Mouse (Mus musculus) intestine, postnatal 0 days (tissue): ENCODE data around the gene Osbp2. TPM values are rescaled to one million over a fixed set of nuclear protein-coding genes. Genes with fewer than 3 reads are reported as not detected.

Source experiments
- ATAC-seq: fragments of 200-750 bp; cut with Nextera tagmentation; 2 replicates; pipeline ENCODE4 v1.8.0; 2017; ENCODE audit warnings: mild to moderate bottlenecking, moderate TSS enrichment, moderate library complexity
- H3K27ac ChIP-seq: fragments of 300-500 bp; sonication (generic); 2 replicates; pipeline ENCODE4 v1.5.1; 2014; ENCODE audit warnings: mild to moderate bottlenecking, low read depth, low read length, moderate library complexity
- H3K27me3 ChIP-seq: fragments of 300-500 bp; sonication (generic); replicated peaks from 2 replicates; pipeline ENCODE4 v1.6.1; 2014; ENCODE audit warnings: low read length, mixed read lengths; ENCODE audit not compliant: control insufficient read depth, insufficient read depth
- H3K36me3 ChIP-seq: fragments of 300-500 bp; sonication (generic); 2 replicates; pipeline ENCODE4 v1.6.1; 2014; ENCODE audit warnings: mild to moderate bottlenecking, moderate library complexity; ENCODE audit not compliant: control insufficient read depth, insufficient read depth
- H3K4me1 ChIP-seq: fragments of 300-500 bp; sonication (generic); replicated peaks from 2 replicates; pipeline ENCODE4 v1.6.1; 2014; ENCODE audit warnings: antibody characterized with exemption, low read length, mixed read lengths; ENCODE audit not compliant: control insufficient read depth, insufficient read depth
- H3K4me2 ChIP-seq: fragments of 300-500 bp; sonication (generic); replicated peaks from 2 replicates; pipeline ENCODE4 v1.6.1; 2014; ENCODE audit warnings: low read depth, mild to moderate bottlenecking, moderate library complexity
- H3K4me3 ChIP-seq: fragments of 300-500 bp; sonication (generic); 2 replicates; pipeline ENCODE4 v1.5.1; 2014; ENCODE audit warnings: low read depth, low read length
- H3K9ac ChIP-seq: fragments of 300-500 bp; sonication (generic); 2 replicates; pipeline ENCODE4 v1.6.1; 2014; ENCODE audit warnings: mild to moderate bottlenecking, low read depth, low read length
- H3K9me3 ChIP-seq: fragments of 300-500 bp; sonication (generic); 2 replicates; pipeline ENCODE4 v1.6.1; 2016; ENCODE audit warnings: mixed run types; ENCODE audit not compliant: control insufficient read depth
- CTCF ChIP-seq: sonication (generic); IDR thresholded peaks from 2 replicates; pipeline ENCODE4 v1.5.1; 2016; ENCODE audit warnings: low read depth, mild to moderate bottlenecking, control low read depth, antibody characterized with exemption, moderate library complexity
- WGBS: fragments of 180-500 bp; shearing (Covaris S2); extraction: QIAGEN DNeasy Blood & Tissue Kit; methylation state at CpG from one replicate; pipeline ENCODE4 v1.1.7; 2014; 5-methylcytosine and 5-hydroxymethylcytosine counted together
- polyA plus RNA-seq: library from polyadenylated mRNA; unstranded; fragments of >200 nt; fragmentation: Nextera tagmentation; extraction: Ambion mirVana; gene quantifications from 2 replicates; pipeline ENCODE4 v1.2.1, GENCODE M21; 2015

Gene Osbp2
- polyA plus RNA-seq, 1 experiment from 2014 or later: 1.9 TPM

DNA sequence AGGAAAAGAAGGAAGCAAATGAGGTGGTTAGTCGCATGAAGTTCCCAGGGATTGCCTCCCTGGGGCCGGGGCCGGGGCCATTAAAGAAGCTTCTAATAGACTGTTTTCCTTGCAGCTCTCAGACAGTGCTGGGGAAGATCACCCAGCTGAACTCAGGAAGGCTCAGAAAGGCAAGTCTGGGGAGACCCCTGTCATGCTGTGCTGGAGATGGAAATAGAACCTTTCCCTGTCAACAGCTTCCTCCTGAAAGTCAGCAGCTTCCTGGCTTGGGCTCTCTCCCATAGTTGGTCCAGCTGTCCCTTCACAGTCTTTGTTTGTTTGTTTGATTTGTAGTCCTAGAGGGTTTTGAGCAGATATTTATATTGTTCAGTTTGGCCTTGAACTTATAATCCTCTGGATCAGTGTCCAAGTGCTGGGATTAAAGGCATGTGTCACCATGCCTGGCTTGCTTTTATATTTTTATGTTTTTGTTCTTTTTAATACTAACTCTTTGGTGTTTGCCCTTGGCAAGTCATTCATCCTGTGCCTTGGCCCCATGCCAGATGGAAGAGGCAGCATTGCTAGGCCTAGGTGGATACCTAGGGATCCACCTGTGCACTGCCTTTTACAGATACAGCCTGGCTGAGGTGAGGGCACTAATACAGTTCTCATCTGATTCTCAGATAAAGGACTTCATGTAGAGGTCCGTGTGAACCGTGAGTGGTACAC is 178.8 kb downstream of the Osbp2 start:
- no peak for TF ChIP-seq CTCF
- H3K4me3 ChIP-seq: no peak overlapping the region
- H3K36me3 ChIP-seq: peaks cover 71% of the 10 kb centered on the region
- no peak overlapping the region for H3K27ac ChIP-seq
- no peak overlapping the region for H3K9ac ChIP-seq
- no peak for ATAC-seq
- WGBS: 85% methylated on average over 5 of the region's 5 CpGs
- H3K4me1 ChIP-seq: no peaks in the 10 kb centered on the region
- H3K9me3 ChIP-seq: no peaks in the 10 kb centered on the region
- no peaks in the 10 kb centered on the region for H3K27me3 ChIP-seq
- H3K4me2 ChIP-seq: no peak overlapping the region

DNA sequence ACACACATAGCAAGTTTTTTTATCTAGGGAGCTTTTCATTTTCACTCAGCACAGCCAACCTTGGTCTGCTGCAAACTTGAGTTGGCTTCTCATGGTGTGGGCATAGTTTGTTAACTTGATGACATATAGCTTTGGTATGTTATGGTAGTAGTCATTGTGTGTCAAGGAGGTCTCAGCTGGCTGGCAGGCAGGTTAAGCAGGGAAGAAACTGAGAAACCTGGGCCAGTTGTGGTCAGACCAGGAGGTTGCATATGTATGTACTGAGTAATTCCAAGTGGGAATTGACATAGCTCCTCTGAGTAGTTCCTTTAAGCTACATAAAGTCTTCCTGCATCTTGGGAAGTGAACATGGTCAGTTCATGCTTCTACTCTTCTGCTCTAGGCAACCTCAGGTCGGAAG is 179.5 kb downstream of the Osbp2 start:
- Histone ChIP-seq H3K9ac (no peak overlapping the region), H3K27me3 (no peaks in the 10 kb centered on the region), H3K36me3 (peaks cover 69% of the 10 kb centered on the region), H3K4me3 (no peak overlapping the region), H3K4me1 (no peaks in the 10 kb centered on the region), H3K9me3 (no peaks in the 10 kb centered on the region), H3K4me2 (no peak overlapping the region), H3K27ac (no peak overlapping the region)
- WGBS: 90% methylated on average over 1 of the region's 1 CpGs
- ATAC-seq: no peak
- no peak for TF ChIP-seq CTCF

GRCm38 (mm10) chr11:3683696-3684095 is 180.0 kb downstream of the Osbp2 start:
- Histone ChIP-seq H3K36me3 (peaks cover 68% of the 10 kb centered on the region), H3K4me3 (no peak overlapping the region), H3K9ac (no peak overlapping the region), H3K27me3 (no peaks in the 10 kb centered on the region), H3K4me2 (no peak overlapping the region), H3K27ac (no peak overlapping the region), H3K4me1 (no peaks in the 10 kb centered on the region), H3K9me3 (no peaks in the 10 kb centered on the region)
- TF ChIP-seq CTCF: no peak
- ATAC-seq: no peak
- WGBS: 95% methylated on average over 11 of the region's 11 CpGs

DNA sequence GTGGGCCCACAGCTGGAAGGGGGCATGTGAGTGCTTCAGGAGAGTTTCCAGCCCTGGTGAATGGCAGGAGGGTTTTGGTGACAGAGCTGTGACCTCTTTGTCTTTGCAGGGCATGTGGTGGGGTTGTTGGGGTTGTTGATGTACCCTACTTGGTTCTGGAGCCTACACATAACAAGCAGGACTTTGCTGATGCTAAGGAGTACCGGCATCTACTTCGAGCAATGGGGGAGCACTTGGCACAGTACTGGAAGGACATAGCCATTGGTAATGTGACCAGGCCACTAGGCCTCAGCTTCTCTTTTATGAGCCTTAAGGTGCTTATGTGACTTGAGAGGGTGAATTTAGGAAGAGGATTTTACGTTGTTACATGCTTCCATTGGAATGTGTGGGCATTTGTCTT is 183.9 kb downstream of the Osbp2 start:
- no peak for TF ChIP-seq CTCF
- Histone ChIP-seq H3K9me3 (no peaks in the 10 kb centered on the region), H3K36me3 (peaks cover 73% of the 10 kb centered on the region)

DNA sequence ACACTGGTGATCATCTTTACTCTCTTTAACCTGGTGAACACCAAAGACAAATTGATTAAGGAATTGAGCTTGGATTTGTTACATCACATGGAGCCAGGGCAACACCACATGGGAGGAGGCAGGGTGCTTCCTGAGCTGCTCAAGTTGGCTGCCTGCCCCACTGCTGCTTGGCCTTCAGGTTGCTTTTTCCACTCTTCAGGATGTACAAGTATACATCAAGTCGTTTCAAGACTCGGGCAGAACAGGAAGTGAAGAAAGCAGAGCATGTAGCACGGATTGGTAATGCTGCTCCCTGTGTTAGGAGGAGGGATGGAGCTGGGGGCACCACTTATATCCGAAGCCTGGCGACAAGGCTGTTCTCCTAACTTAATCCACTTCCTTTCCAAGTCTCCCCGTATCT is 186.5 kb downstream of the Osbp2 start:
- Histone ChIP-seq H3K27ac (no peak overlapping the region), H3K27me3 (no peaks in the 10 kb centered on the region), H3K4me1 (no peaks in the 10 kb centered on the region), H3K4me3 (no peak overlapping the region), H3K9me3 (no peaks in the 10 kb centered on the region), H3K36me3 (peaks cover 82% of the 10 kb centered on the region), H3K9ac (no peak overlapping the region), H3K4me2 (no peak overlapping the region)
- no peak for TF ChIP-seq CTCF
- no peak for ATAC-seq
- 67% methylated on average over 6 of the region's 6 CpGs for WGBS

More for the DNA sequence above, 183.9 kb downstream of the Osbp2 start:
- H3K4me2 ChIP-seq: no peak overlapping the region
- ATAC-seq: no peak
- no peak overlapping the region for H3K27ac ChIP-seq
- H3K4me1 ChIP-seq: no peaks in the 10 kb centered on the region
- H3K27me3 ChIP-seq: no peaks in the 10 kb centered on the region
- WGBS: 96% methylated on average over 3 of the region's 3 CpGs
- H3K4me3 ChIP-seq: no peak overlapping the region
- no peak overlapping the region for H3K9ac ChIP-seq

- Histone ChIP-seq H3K9me3 (no peaks in the 10 kb centered on the region), H3K27ac (no peak overlapping the region), H3K36me3 (peaks cover 86% of the 10 kb centered on the region), H3K9ac (no peak overlapping the region), H3K4me3 (no peak overlapping the region), H3K4me1 (no peaks in the 10 kb centered on the region), H3K4me2 (no peak overlapping the region), H3K27me3 (no peaks in the 10 kb centered on the region)
- no peak for TF ChIP-seq CTCF
- 81% methylated on average over 5 of the region's 5 CpGs for WGBS
- no peak for ATAC-seq
Observed at GRCm38 (mm10) chr11:3676423-3676822, 187.3 kb downstream of the Osbp2 start.
